Mouse (Mus musculus) myocyte (in vitro differentiated cells): ENCODE measurements at regions not wholly inside any gene's neighbourhood (a gene's known extent, or its start where the extent isn't known, plus 50 kb on each side); places are given as distances from the start of the nearest gene placed in this dataset.
"Not testable (repeated sequence)": the region's sequence is repeated elsewhere in the genome, so short reads cannot be mapped to it uniquely, and the experiment has no call there.

Experiments
- H3K27me3 ChIP-seq: one replicate; pipeline ENCODE4 v1.6.1; 2011; ENCODE audit not compliant: control insufficient read depth, insufficient read depth, insufficient read length
- H3K36me3 ChIP-seq: one replicate; pipeline ENCODE4 v1.6.1; 2011; ENCODE audit not compliant: control insufficient read depth, insufficient read depth
- H3K4me2 ChIP-seq: one replicate; pipeline ENCODE4 v1.6.1; 2011; ENCODE audit warnings: low read depth, control low read depth
- H3K4me3 ChIP-seq: one replicate; pipeline ENCODE4 v1.5.1; 2011; ENCODE audit warnings: mild to moderate bottlenecking, control low read depth, moderate library complexity
- H3K79me2 ChIP-seq: one replicate; pipeline ENCODE4 v1.6.1; 2011; ENCODE audit not compliant: control insufficient read depth, insufficient read depth
- H3ac ChIP-seq: one replicate; pipeline ENCODE4 v1.6.1; 2011; ENCODE audit not compliant: control insufficient read depth, insufficient read length
- CEBPB ChIP-seq: IDR thresholded peaks from 2 replicates; pipeline ENCODE4 v1.6.1; 2011; ENCODE audit warnings: mild to moderate bottlenecking, moderate library complexity; ENCODE audit not compliant: poor library complexity, insufficient read depth, severe bottlenecking
- E2F4 ChIP-seq: IDR thresholded peaks from one replicate; pipeline ENCODE4 v1.6.1; 2011; ENCODE audit warnings: mild to moderate bottlenecking, control low read depth, moderate library complexity; ENCODE audit not compliant: insufficient read depth
- MAX ChIP-seq: IDR thresholded peaks from one replicate; pipeline ENCODE4 v1.6.1; 2011; ENCODE audit warnings: low read depth, mild to moderate bottlenecking, control low read depth
- MYOD1 ChIP-seq, 3 experiments: IDR thresholded peaks; one replicate each; pipeline ENCODE4 v1.6.1; 2011; ENCODE audit warnings: control low read depth in 2 of 3, low read depth in 2 of 3, mild to moderate bottlenecking in 2 of 3, moderate library complexity in 1 of 3; ENCODE audit not compliant: insufficient read length in 2 of 3, control insufficient read depth in 1 of 3
- MYOG ChIP-seq, 3 experiments: IDR thresholded peaks; one replicate each; pipeline ENCODE4 v1.6.1; 2011; ENCODE audit warnings: control low read depth in 2 of 3, low read depth in 2 of 3, mild to moderate bottlenecking in 2 of 3; ENCODE audit not compliant: insufficient read length in 2 of 3, control insufficient read depth in 1 of 3, insufficient read depth in 1 of 3
- POLR2A ChIP-seq: IDR thresholded peaks from one replicate; pipeline ENCODE4 v1.6.1; 2011; ENCODE audit warnings: low read depth, mild to moderate bottlenecking, control low read depth, moderate library complexity; ENCODE audit not compliant: insufficient read length
- POLR2AphosphoS2 ChIP-seq: IDR thresholded peaks from one replicate; pipeline ENCODE4 v1.6.1; 2011; ENCODE audit warnings: low read depth, control low read depth; ENCODE audit not compliant: insufficient read length
- REST ChIP-seq: IDR thresholded peaks from one replicate; pipeline ENCODE4 v1.6.1; 2011; ENCODE audit warnings: mild to moderate bottlenecking, control low read depth, moderate library complexity; ENCODE audit not compliant: insufficient read depth, insufficient read length
- SRF ChIP-seq: IDR thresholded peaks from one replicate; pipeline ENCODE4 v1.6.1; 2011; ENCODE audit warnings: low read depth; ENCODE audit not compliant: control insufficient read depth, insufficient read length
- TCF12 ChIP-seq: IDR thresholded peaks from one replicate; pipeline ENCODE4 v1.6.1; 2011; ENCODE audit warnings: mild to moderate bottlenecking, control low read depth; ENCODE audit not compliant: poor library complexity, insufficient read depth, severe bottlenecking
- TCF3 ChIP-seq: IDR thresholded peaks from one replicate; pipeline ENCODE4 v1.6.1; 2011; ENCODE audit warnings: low read depth, control low read depth; ENCODE audit not compliant: insufficient read length
- USF1 ChIP-seq: IDR thresholded peaks from one replicate; pipeline ENCODE4 v1.6.1; 2011; ENCODE audit warnings: low read depth, mild to moderate bottlenecking, control low read depth, moderate library complexity

DNA sequence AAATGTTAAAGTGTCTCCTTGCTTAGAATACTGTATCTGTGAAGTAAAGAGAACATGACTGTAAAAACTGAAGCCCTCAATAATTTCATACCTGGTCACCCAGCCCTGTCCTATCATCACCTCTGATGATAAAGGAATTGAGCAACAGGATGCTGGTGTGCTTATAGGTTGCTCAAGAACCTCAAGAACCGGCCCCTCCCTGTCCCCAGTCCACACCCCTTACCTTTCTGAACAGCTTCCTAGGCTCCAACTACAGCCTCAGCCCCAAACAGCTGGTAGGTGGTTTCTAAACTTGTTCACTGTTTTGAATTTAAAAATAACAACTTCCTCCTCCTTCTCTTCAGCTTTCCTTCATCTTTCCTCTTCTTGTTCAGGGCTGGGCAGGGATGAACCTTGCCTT, 142.1 kb upstream of the Zranb2 start:
- Histone ChIP-seq H3K4me3 (no peak overlapping the region), H3K27me3 (no peaks in the 10 kb centered on the region), H3K36me3 (no peaks in the 10 kb centered on the region), H3K79me2 (no peaks in the 10 kb centered on the region), H3K4me2 (no peak overlapping the region), H3ac (no peak overlapping the region)
- TF ChIP-seq MYOD1 (IDR thresholded peaks at IDR 0.05; ENCODE audit: control insufficient read depth in 1 of 3, insufficient read length in 2 of 3, low read depth in 2 of 3), result no peak

DNA sequence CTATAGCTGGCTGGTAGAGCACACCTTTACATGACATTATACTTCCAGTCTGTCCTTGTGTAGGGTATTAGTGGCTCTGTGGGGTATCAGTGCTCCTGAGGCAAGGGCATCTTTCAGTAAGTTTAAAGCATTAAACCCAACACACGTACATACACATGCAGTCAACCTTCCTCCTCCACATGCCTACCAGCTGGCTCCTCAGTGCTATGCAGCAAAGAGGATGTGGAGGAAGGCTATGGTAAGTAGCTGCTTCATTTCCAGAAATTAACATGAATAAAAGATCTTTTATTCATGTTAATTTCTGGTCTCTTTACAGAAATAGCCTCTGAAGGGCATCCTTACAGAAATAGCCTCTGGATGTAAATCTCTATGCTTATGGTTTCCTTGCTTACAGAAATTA, 140.1 kb upstream of the Zranb2 start:
- TF ChIP-seq MYOG (IDR thresholded peaks at IDR 0.05; ENCODE audit: control insufficient read depth in 1 of 3, insufficient read depth in 1 of 3, insufficient read length in 2 of 3, low read depth in 2 of 3), result no peak
- TF ChIP-seq E2F4, result no peak
- TF ChIP-seq MAX, result no peak
- no peak for TF ChIP-seq REST
- TF ChIP-seq POLR2AphosphoS2, result no peak
- TF ChIP-seq USF1, result no peak
- no peak for TF ChIP-seq TCF12
- no peak for TF ChIP-seq CEBPB
- TF ChIP-seq MYOD1 (IDR thresholded peaks at IDR 0.05; ENCODE audit: control insufficient read depth in 1 of 3, insufficient read length in 2 of 3, low read depth in 2 of 3), result no peak
- no peak for TF ChIP-seq SRF
- TF ChIP-seq POLR2A, result no peak
- TF ChIP-seq TCF3, result no peak
- H3K27me3 ChIP-seq, result no peaks in the 10 kb centered on the region
- H3K36me3 ChIP-seq, result no peaks in the 10 kb centered on the region
- H3K4me3 ChIP-seq, result no peak overlapping the region
- H3K4me2 ChIP-seq, result no peak overlapping the region
- H3ac ChIP-seq, result no peak overlapping the region
- no peaks in the 10 kb centered on the region for H3K79me2 ChIP-seq

DNA sequence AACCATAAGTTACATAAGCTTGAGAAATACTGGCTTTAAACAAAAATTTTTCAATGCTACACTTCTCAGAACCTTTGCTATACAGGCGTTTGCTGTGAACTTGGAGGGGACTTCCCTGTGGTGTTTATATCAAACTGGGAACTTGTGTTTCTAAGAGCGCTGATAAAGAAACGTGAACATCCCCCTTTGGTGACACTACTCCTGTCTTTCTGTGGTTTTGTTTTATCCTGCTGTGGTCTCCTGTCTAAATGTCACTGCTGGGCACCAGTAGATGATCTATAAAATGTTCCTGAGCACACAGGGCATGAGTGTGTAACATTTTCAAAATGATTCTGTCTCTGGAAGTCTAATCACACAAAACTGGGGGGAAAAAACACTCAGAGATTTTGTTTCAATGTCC, 134.1 kb upstream of the Zranb2 start:
- TF ChIP-seq TCF3, result no peak
- no peaks in the 10 kb centered on the region for H3K36me3 ChIP-seq
- H3K4me3 ChIP-seq, result no peak overlapping the region
- H3ac ChIP-seq, result no peak overlapping the region
- H3K4me2 ChIP-seq, result no peak overlapping the region
- H3K79me2 ChIP-seq, result no peaks in the 10 kb centered on the region
- H3K27me3 ChIP-seq, result no peaks in the 10 kb centered on the region

DNA sequence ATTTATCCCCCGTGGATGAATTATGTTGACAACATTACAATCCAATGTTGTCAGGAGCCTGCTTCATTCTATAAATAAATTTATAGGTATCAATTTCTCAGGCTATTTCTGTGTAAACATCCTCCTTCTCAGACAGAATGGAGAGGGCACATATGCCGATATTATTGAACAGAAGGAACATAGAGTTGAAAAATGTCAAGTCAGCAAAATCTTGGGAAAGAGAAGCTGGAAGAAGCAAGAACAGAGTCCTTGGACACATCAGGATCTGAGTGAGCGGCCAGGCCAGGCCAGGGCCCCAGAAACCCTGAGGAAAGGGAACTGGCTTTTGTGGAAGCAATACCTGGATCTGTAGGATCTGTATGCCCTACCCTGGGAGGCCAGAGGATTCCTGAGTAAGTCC, 129.9 kb upstream of the Zranb2 start:
- H3K79me2 ChIP-seq, result no peaks in the 10 kb centered on the region
- H3ac ChIP-seq, result no peak overlapping the region
- H3K4me2 ChIP-seq, result no peak overlapping the region
- no peaks in the 10 kb centered on the region for H3K27me3 ChIP-seq
- TF ChIP-seq E2F4, result no peak
- H3K36me3 ChIP-seq, result no peaks in the 10 kb centered on the region
- no peak overlapping the region for H3K4me3 ChIP-seq

DNA sequence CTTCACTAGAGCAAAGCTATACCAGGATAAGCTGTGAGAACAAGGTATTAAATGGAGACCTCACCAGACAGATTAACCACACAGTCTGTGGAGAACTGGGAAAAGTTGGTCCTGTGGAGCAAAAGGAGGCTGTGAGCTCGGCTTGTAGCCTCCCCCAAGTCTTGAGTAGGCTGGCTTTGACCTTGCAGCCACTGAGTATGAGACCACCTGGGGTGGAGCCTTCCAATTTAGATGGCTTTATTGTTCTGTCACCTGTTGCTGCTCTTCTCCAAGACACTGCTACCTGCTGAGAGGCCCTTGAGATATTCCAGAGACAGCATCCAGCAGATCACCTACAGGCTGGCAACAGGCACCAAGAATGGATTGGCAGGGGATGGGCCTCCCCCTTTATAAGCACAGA, 110.5 kb upstream of the Zranb2 start:
- not testable (repeated sequence) for H3K27me3 ChIP-seq, H3ac ChIP-seq, H3K4me2 ChIP-seq, H3K4me3 ChIP-seq, H3K79me2 ChIP-seq, H3K36me3 ChIP-seq

DNA sequence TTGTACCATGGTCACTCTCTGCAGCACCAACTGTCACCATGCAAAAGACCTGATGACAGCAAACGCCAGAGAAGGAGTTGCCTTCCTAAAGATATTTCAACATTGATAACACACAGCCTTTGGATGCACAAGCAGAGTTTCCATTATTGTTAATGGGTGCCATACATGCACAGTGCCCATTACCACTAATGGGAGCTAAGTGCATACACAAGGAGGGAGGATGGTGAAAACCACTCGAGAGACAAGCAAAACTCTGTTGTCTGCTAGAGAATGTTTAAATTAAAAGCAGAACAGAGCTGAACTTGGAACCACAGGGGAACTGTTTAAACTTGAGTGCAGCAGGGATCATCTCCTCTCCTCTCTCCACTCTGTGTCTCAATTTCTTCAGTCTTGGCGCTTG, 107.2 kb upstream of the Zranb2 start:
- TF ChIP-seq SRF (no peak), MAX (no peak)
- no peak overlapping the region for H3K4me2 ChIP-seq
- no peaks in the 10 kb centered on the region for H3K27me3 ChIP-seq
- no peaks in the 10 kb centered on the region for H3K36me3 ChIP-seq
- no peak overlapping the region for H3K4me3 ChIP-seq
- H3ac ChIP-seq, result no peak overlapping the region
- no peaks in the 10 kb centered on the region for H3K79me2 ChIP-seq

DNA sequence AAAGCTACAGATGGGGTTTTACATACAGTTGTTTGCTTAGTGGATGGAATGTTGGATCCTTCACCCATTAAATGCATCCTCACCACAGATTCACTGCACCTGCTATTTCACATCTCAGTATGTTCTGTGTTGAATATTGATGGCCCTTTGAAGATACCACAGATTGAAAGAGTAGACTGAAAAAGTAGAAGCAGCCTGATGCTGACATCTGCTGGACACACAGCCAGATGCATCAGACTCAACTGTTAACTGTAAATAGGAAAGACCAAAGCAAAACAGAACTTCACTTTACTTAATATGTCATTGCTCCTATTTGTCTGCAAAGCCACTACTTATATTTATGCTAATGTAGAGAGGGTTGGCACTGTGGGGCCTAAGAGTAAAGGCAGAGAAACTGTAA, 84.2 kb upstream of the Zranb2 start:
- H3ac ChIP-seq, result no peak overlapping the region
- no peak overlapping the region for H3K4me3 ChIP-seq
- no peaks in the 10 kb centered on the region for H3K36me3 ChIP-seq
- H3K79me2 ChIP-seq, result no peaks in the 10 kb centered on the region
- H3K4me2 ChIP-seq, result no peak overlapping the region
- TF ChIP-seq E2F4 (no peak), REST (no peak), TCF3 (no peak), MAX (no peak), MYOG (IDR thresholded peaks at IDR 0.05; ENCODE audit: control insufficient read depth in 1 of 3, insufficient read depth in 1 of 3, insufficient read length in 2 of 3, low read depth in 2 of 3) (no peak), USF1 (no peak), CEBPB (no peak), MYOD1 (IDR thresholded peaks at IDR 0.05; ENCODE audit: control insufficient read depth in 1 of 3, insufficient read length in 2 of 3, low read depth in 2 of 3) (no peak), SRF (no peak), POLR2A (no peak), TCF12 (no peak), POLR2AphosphoS2 (no peak)
- no peaks in the 10 kb centered on the region for H3K27me3 ChIP-seq
